Mouse (Mus musculus) CH12.LX (cell line): ENCODE measurements around the gene Ccl20. TPM values are rescaled to one million over a fixed set of nuclear protein-coding genes. Genes with fewer than 3 reads are reported as not detected.

Experiments used
- DNase-seq: peaks from one replicate; pipeline ENCODE4 v3.0.0-alpha.2; 2013; ENCODE audit errors: extremely low read depth
- H3K27ac ChIP-seq: 2 replicates; pipeline ENCODE4 v1.5.1; 2012; ENCODE audit warnings: low read depth, mild to moderate bottlenecking, control low read depth, moderate library complexity; ENCODE audit not compliant: insufficient read depth
- H3K27me3 ChIP-seq: replicated peaks from 2 replicates; pipeline ENCODE3; 2012; ENCODE audit warnings: inconsistent platforms
- H3K36me3 ChIP-seq, 2 experiments: replicated peaks in 1 of 2; 2 replicates each; pipeline versions ENCODE3 to v1.6.1; 2012; ENCODE audit warnings: inconsistent platforms in 1 of 2, low read length in 1 of 2, mild to moderate bottlenecking in 1 of 2, mixed read lengths in 1 of 2, moderate library complexity in 1 of 2; ENCODE audit not compliant: control insufficient read depth in 1 of 2, insufficient read depth in 1 of 2
- H3K4me1 ChIP-seq, 2 experiments: 2 replicates each; pipeline ENCODE4 v1.6.1; 2012; ENCODE audit warnings: inconsistent platforms in 1 of 2, moderate library complexity in 1 of 2; ENCODE audit not compliant: insufficient read depth in 2 of 2, control insufficient read depth in 1 of 2
- H3K4me2 ChIP-seq: 2 replicates; pipeline ENCODE4 v1.6.1; 2012; ENCODE audit warnings: low read depth, mild to moderate bottlenecking, control low read depth; ENCODE audit not compliant: poor library complexity, insufficient read depth, severe bottlenecking
- H3K4me3 ChIP-seq, 3 experiments: fragments of 150-350 bp in 1 of 3; sonication (generic) in 1 of 3; replicated peaks in 1 of 3; 2 replicates each; pipeline versions ENCODE3 to v1.5.1; 2011 to 2012; ENCODE audit warnings: low read depth in 2 of 3, low read length in 2 of 3, mild to moderate bottlenecking in 2 of 3, moderate library complexity in 2 of 3, control low read depth in 1 of 3, improper control_type of control experiment in 1 of 3, inconsistent platforms in 1 of 3, mixed read lengths in 1 of 3; ENCODE audit not compliant: poor library complexity in 1 of 3
- H3K79me2 ChIP-seq: replicated peaks from 2 replicates; pipeline ENCODE4 v1.6.1; 2012; ENCODE audit warnings: mild to moderate bottlenecking, moderate library complexity; ENCODE audit not compliant: control insufficient read depth, poor library complexity, insufficient read depth, severe bottlenecking; ENCODE audit errors: extremely low read depth
- H3K9ac ChIP-seq: 2 replicates; pipeline ENCODE4 v1.6.1; 2012; ENCODE audit warnings: low read depth, mild to moderate bottlenecking, control low read depth, moderate library complexity; ENCODE audit not compliant: insufficient read depth
- H3K9me3 ChIP-seq: replicated peaks from 2 replicates; pipeline ENCODE3; 2012; ENCODE audit warnings: low read length, inconsistent platforms, mixed read lengths
- CHD2 ChIP-seq: IDR thresholded peaks from 2 replicates; pipeline ENCODE4 v1.6.1; 2011; ENCODE audit warnings: low read length, improper control_type of control experiment
- CTCF ChIP-seq, 2 experiments: IDR thresholded peaks in 1 of 2; conservative IDR thresholded peaks in 1 of 2; 2 replicates each; pipeline ENCODE4 v1.5.1; 2011 to 2012; ENCODE audit warnings: low read depth in 2 of 2, low read length in 2 of 2, improper control_type of control experiment in 1 of 2, inconsistent platforms in 1 of 2, mild to moderate bottlenecking in 1 of 2, moderate library complexity in 1 of 2
- E2F4 ChIP-seq: IDR thresholded peaks from 2 replicates; pipeline ENCODE4 v1.6.1; 2011; ENCODE audit warnings: low read depth, low read length, improper control_type of control experiment; ENCODE audit not compliant: insufficient replicate concordance
- ELF1 ChIP-seq: IDR thresholded peaks from 2 replicates; pipeline ENCODE4 v1.6.1; 2014; ENCODE audit warnings: low read depth, mild to moderate bottlenecking, inconsistent platforms, low read length, improper control_type of control experiment
- EP300 ChIP-seq: IDR thresholded peaks from 2 replicates; pipeline ENCODE4 v1.6.1; 2011; ENCODE audit warnings: low read length, improper control_type of control experiment
- IRF4 ChIP-seq: IDR thresholded peaks from 2 replicates; pipeline ENCODE4 v1.6.1; 2014; ENCODE audit warnings: low read depth, mild to moderate bottlenecking, inconsistent platforms, low read length, improper control_type of control experiment
- JUN ChIP-seq: IDR thresholded peaks from 2 replicates; pipeline ENCODE4 v1.6.1; 2011; ENCODE audit warnings: low read depth, mild to moderate bottlenecking, low read length, improper control_type of control experiment, moderate library complexity; ENCODE audit not compliant: insufficient read depth
- JUND ChIP-seq: conservative IDR thresholded peaks from 2 replicates; pipeline ENCODE4 v1.6.1; 2011; ENCODE audit warnings: low read depth, low read length, improper control_type of control experiment
- MAFK ChIP-seq: IDR thresholded peaks from 2 replicates; pipeline ENCODE4 v1.6.1; 2011; ENCODE audit warnings: low read length, improper control_type of control experiment; ENCODE audit not compliant: insufficient replicate concordance
- MEF2A ChIP-seq: IDR thresholded peaks from 2 replicates; pipeline ENCODE4 v1.6.1; 2014; ENCODE audit warnings: low read depth, mild to moderate bottlenecking, inconsistent platforms, low read length, improper control_type of control experiment, borderline replicate concordance
- MXI1 ChIP-seq: IDR thresholded peaks from 2 replicates; pipeline ENCODE4 v1.6.1; 2011; ENCODE audit warnings: mild to moderate bottlenecking, low read depth, low read length, improper control_type of control experiment
- MYC ChIP-seq: IDR thresholded peaks from 2 replicates; pipeline ENCODE4 v1.6.1; 2011; ENCODE audit warnings: low read depth, mild to moderate bottlenecking, improper control_type of control experiment, low read length
- NELFE ChIP-seq: IDR thresholded peaks from 2 replicates; pipeline ENCODE4 v1.6.1; 2011; ENCODE audit warnings: low read depth, low read length, improper control_type of control experiment
- PAX5 ChIP-seq: IDR thresholded peaks from 2 replicates; pipeline ENCODE4 v1.6.1; 2012; ENCODE audit warnings: low read length, inconsistent platforms, mixed read lengths
- POLR2A ChIP-seq: IDR thresholded peaks from 2 replicates; pipeline ENCODE4 v1.6.1; 2011; ENCODE audit warnings: low read depth, mild to moderate bottlenecking, improper control_type of control experiment, low read length
- RAD21 ChIP-seq: IDR thresholded peaks from 2 replicates; pipeline ENCODE4 v1.6.1; 2011; ENCODE audit warnings: low read depth, mild to moderate bottlenecking, low read length, improper control_type of control experiment, moderate library complexity
- SIN3A ChIP-seq: IDR thresholded peaks from 2 replicates; pipeline ENCODE4 v1.6.1; 2012; ENCODE audit warnings: low read length, improper control_type of control experiment, inconsistent platforms
- SMC3 ChIP-seq: IDR thresholded peaks from 2 replicates; pipeline ENCODE4 v1.6.1; 2011; ENCODE audit warnings: low read depth, low read length, improper control_type of control experiment
- TBP ChIP-seq: conservative IDR thresholded peaks from 2 replicates; pipeline ENCODE4 v1.6.1; 2011; ENCODE audit warnings: low read depth, low read length, improper control_type of control experiment
- UBTF ChIP-seq: IDR thresholded peaks from 2 replicates; pipeline ENCODE4 v1.6.1; 2012; ENCODE audit warnings: low read depth, mild to moderate bottlenecking, inconsistent platforms, low read length, improper control_type of control experiment, moderate library complexity
- USF2 ChIP-seq: conservative IDR thresholded peaks from 2 replicates; pipeline ENCODE4 v1.6.1; 2011; ENCODE audit warnings: low read depth, low read length, improper control_type of control experiment
- ZC3H11A ChIP-seq: IDR thresholded peaks from 2 replicates; pipeline ENCODE4 v1.6.1; 2012; ENCODE audit warnings: low read depth, mild to moderate bottlenecking, inconsistent platforms, low read length, improper control_type of control experiment
- ZKSCAN1 ChIP-seq: IDR thresholded peaks from 2 replicates; pipeline ENCODE4 v1.6.1; 2012; ENCODE audit warnings: low read depth, inconsistent platforms, low read length, improper control_type of control experiment, borderline replicate concordance
- ZMIZ1 ChIP-seq: IDR thresholded peaks from 2 replicates; pipeline ENCODE4 v1.6.1; 2012; ENCODE audit warnings: low read depth, mild to moderate bottlenecking, inconsistent platforms, low read length, improper control_type of control experiment
- ZNF384 ChIP-seq: IDR thresholded peaks from 2 replicates; pipeline ENCODE4 v1.6.1; 2012; ENCODE audit warnings: low read depth, low read length, improper control_type of control experiment, inconsistent platforms
- dilution Hi-C: fragments of 300-500 bp; cut with MboI; formaldehyde crosslinking; loops from 2 replicates; pipeline ENCODE4 v1.14.3; 2020; ENCODE audit warnings: low sequenced_read_pairs; ENCODE audit not compliant: extremely low pct_unique_long_range_greater_than_20kb, extremely low pct_ligation_motif_present
- in situ Hi-C: fragments of 300-500 bp; cut with MboI; formaldehyde crosslinking; loops from 3 replicates; pipeline ENCODE4 v1.14.3; 2019; ENCODE audit warnings: low sequenced_read_pairs, low pct_ligation_motif_present, low pct_unique_long_range_greater_than_20kb, mixed read lengths
- polyA plus RNA-seq: library from polyadenylated mRNA; unstranded; fragments of >175 nt; gene quantifications from 2 replicates; pipeline ENCODE4 v1.2.1, GENCODE M21; 2012; ENCODE audit warnings: low read depth; ENCODE audit not compliant: insufficient read length
- total RNA-seq, 2 experiments: library from RNA; depleted of rRNA; stranded (reverse); fragments of 300-350 nt in 1 of 2; fragments of >200 nt in 1 of 2; gene quantifications; 2 replicates each; pipeline ENCODE4 v1.2.3; 2012 to 2014

Gene Ccl20
- total and polyA plus RNA-seq, 3 experiments: 0.32 to 3.4 TPM; not detected in 1

DNA sequence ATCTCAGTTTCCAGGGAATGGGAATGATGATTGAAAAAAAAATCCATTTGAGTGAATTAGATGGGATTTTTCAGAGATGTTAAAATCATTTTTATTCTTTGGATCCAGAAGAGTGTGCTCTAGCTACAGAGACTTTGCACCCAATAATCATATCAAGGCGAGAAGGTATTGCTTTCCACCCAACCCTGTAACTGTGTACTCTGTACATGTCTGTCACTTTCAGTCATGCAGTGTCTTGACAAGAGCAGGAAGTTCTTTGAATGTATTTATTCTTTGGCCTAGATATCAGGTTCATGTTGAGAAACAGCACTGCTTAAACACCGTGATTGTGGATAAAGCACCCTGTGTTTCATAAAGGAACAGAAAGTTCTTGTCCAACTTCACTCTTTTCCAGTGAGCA, 30.0 kb downstream of the Ccl20 start:
- Histone ChIP-seq H3K36me3 (no peaks in the 10 kb centered on the region), H3K4me2 (no peak overlapping the region), H3K27me3 (no peaks in the 10 kb centered on the region), H3K9me3 (no peaks in the 10 kb centered on the region), H3K4me3 (no peak overlapping the region), H3K79me2 (no peaks in the 10 kb centered on the region), H3K9ac (no peak overlapping the region), H3K27ac (no peak overlapping the region), H3K4me1 (peaks cover 0 to 3% of the 10 kb centered on the region in 2 experiments; a peak in 1 of 4 replicates)
- in situ Hi-C loops (no loop called here), dilution Hi-C loops (no loop called here)
- TF ChIP-seq JUND (no peak), MYC (no peak), ZC3H11A (no peak), UBTF (no peak), NELFE (no peak), POLR2A (no peak), ZKSCAN1 (no peak), SIN3A (no peak), TBP (no peak), E2F4 (no peak), CHD2 (no peak), IRF4 (no peak), USF2 (no peak), ELF1 (no peak), ZMIZ1 (no peak), EP300 (no peak), ZNF384 (no peak)
- DNase-seq: no peak

GRCm38 (mm10) chr1:83150227-83150626, 33.7 kb downstream of the Ccl20 start:
- in situ Hi-C loops: no loop called here
- TF ChIP-seq CTCF (conservative IDR thresholded peaks at IDR 0.05 in 1 of 2, IDR thresholded peaks at IDR 0.05 in 1 of 2; ENCODE audit: low read depth in 2 of 2, low read length in 2 of 2) (peak in 1 of 2 experiments; percentile 70; a peak in 3 of 4 replicates), PAX5 (no peak), MXI1 (no peak), MEF2A (no peak), TBP (no peak), CHD2 (no peak), JUN (no peak), UBTF (no peak), EP300 (no peak), MAFK (no peak), RAD21 (peak; percentile 66), ELF1 (no peak), SMC3 (peak; percentile 57)
- TF ChIP-seq, all 38 proteins: peak for 3
- no peak overlapping the region for H3K9ac ChIP-seq
- H3K9me3 ChIP-seq: no peaks in the 10 kb centered on the region
- no peak overlapping the region for H3K4me3 ChIP-seq
- H3K27me3 ChIP-seq: no peaks in the 10 kb centered on the region
- peaks cover 0 to 3% of the 10 kb centered on the region in 2 experiments; a peak in 1 of 4 replicates for H3K4me1 ChIP-seq
- no peaks in the 10 kb centered on the region for H3K79me2 ChIP-seq
- DNase-seq: peak; percentile 3
- H3K4me2 ChIP-seq: no peak overlapping the region
- no peaks in the 10 kb centered on the region for H3K36me3 ChIP-seq
- dilution Hi-C loops: no loop called here
- H3K27ac ChIP-seq: no peak overlapping the region
